Mouse (Mus musculus) liver, embryonic 14.5 days (tissue): ENCODE data around the gene Xpo6. TPM values are rescaled to one million over a fixed set of nuclear protein-coding genes. Genes with fewer than 3 reads are reported as not detected.

ENCODE experiments used
- ATAC-seq: fragments of 200-750 bp; cut with Nextera tagmentation; 2 replicates; pipeline ENCODE4 v1.8.0; 2017; ENCODE audit warnings: moderate number of reproducible peaks, mild to moderate bottlenecking, moderate library complexity; ENCODE audit not compliant: insufficient read depth
- DNase-seq, 3 experiments: peaks; one replicate each; pipeline ENCODE4 v3.0.0-alpha.2; 2012 to 2013; ENCODE audit warnings: low read depth in 3 of 3, low spot score in 3 of 3
- H3K27ac ChIP-seq: fragments of 300-500 bp; sonication (generic); 2 replicates; pipeline ENCODE4 v1.5.1; 2014; ENCODE audit warnings: moderate library complexity, mild to moderate bottlenecking, control low read depth, inconsistent platforms
- H3K27me3 ChIP-seq: fragments of 300-500 bp; sonication (generic); 2 replicates; pipeline ENCODE4 v1.6.1; 2014; ENCODE audit warnings: mild to moderate bottlenecking, low read length, moderate library complexity; ENCODE audit not compliant: control insufficient read depth, insufficient read depth
- H3K36me3 ChIP-seq: fragments of 300-500 bp; sonication (generic); replicated peaks from 2 replicates; pipeline ENCODE4 v1.6.1; 2014; ENCODE audit warnings: low read depth; ENCODE audit not compliant: control insufficient read depth, insufficient read depth
- H3K4me1 ChIP-seq, 2 experiments: fragments of 200-500 bp in 1 of 2; fragments of 300-500 bp in 1 of 2; sonication (generic) in 1 of 2; replicated peaks; 2 replicates each; pipeline ENCODE4 v1.6.1; 2012 to 2014; ENCODE audit warnings: antibody characterized with exemption in 1 of 2, inconsistent platforms in 1 of 2, low read length in 1 of 2; ENCODE audit not compliant: control insufficient read depth in 2 of 2, insufficient read depth in 2 of 2
- H3K4me2 ChIP-seq: fragments of 300-500 bp; sonication (generic); 2 replicates; pipeline ENCODE4 v1.6.1; 2014; ENCODE audit warnings: low read depth, mild to moderate bottlenecking, control low read depth, moderate library complexity
- H3K4me3 ChIP-seq, 2 experiments: fragments of 200-500 bp in 1 of 2; fragments of 300-500 bp in 1 of 2; sonication (generic) in 1 of 2; 2 replicates each; pipeline ENCODE4 v1.5.1; 2012 to 2014; ENCODE audit warnings: low read depth in 2 of 2, low read length in 2 of 2, mild to moderate bottlenecking in 2 of 2, control low read depth in 1 of 2, inconsistent platforms in 1 of 2, moderate library complexity in 1 of 2; ENCODE audit not compliant: insufficient read depth in 1 of 2
- H3K9ac ChIP-seq: fragments of 300-500 bp; sonication (generic); replicated peaks from 2 replicates; pipeline ENCODE4 v1.6.1; 2014; ENCODE audit warnings: mild to moderate bottlenecking, control low read depth, moderate library complexity
- H3K9me3 ChIP-seq: fragments of 300-500 bp; sonication (generic); 2 replicates; pipeline ENCODE4 v1.6.1; 2016; ENCODE audit warnings: low read length, mixed read lengths; ENCODE audit not compliant: control insufficient read depth
- CTCF ChIP-seq: IDR thresholded peaks from 2 replicates; pipeline ENCODE4 v1.5.1; 2016; ENCODE audit warnings: antibody characterized with exemption, low read depth, control low read depth
- EP300 ChIP-seq: IDR thresholded peaks from 2 replicates; pipeline ENCODE4 v1.6.1; 2016; ENCODE audit warnings: antibody characterized with exemption, low read depth
- WGBS: fragments of 180-500 bp; shearing (Covaris S2); extraction: QIAGEN DNeasy Blood & Tissue Kit; methylation state at CpG from one replicate; pipeline ENCODE4 v1.1.7; 2014; ENCODE audit not compliant: insufficient replicate concordance; 5-methylcytosine and 5-hydroxymethylcytosine counted together
- polyA plus RNA-seq, 2 experiments: library from polyadenylated mRNA; depleted of rRNA in 1 of 2; stranded (reverse) in 1 of 2; unstranded in 1 of 2; fragments of >200 nt; fragmentation: Nextera tagmentation in 1 of 2; extraction: Ambion mirVana in 1 of 2; gene quantifications; 2 replicates each; pipeline versions ENCODE4 v1.2.1 to v1.2.3; 2012 to 2014

Xpo6 gene
- polyA plus RNA-seq, 2 experiments = 18.2 to 47.5 TPM

- Histone ChIP-seq H3K36me3 (peaks cover 3% of the 10 kb centered on the region), H3K4me2 (no peak overlapping the region), H3K4me1 (peaks cover 0 to 6% of the 10 kb centered on the region in 2 experiments; a peak in 3 of 4 replicates), H3K9me3 (no peaks in the 10 kb centered on the region), H3K4me3 (no peak overlapping the region), H3K27ac (no peak overlapping the region), H3K9ac (no peak overlapping the region), H3K27me3 (no peaks in the 10 kb centered on the region)
- WGBS = 74% methylated on average over 7 of the region's 7 CpGs
- no peak for TF ChIP-seq CTCF
- no peak for TF ChIP-seq EP300
- ATAC-seq = no peak
- no peak for DNase-seq
Observed at GRCm38 (mm10) chr7:126175456-126175855, 24.8 kb downstream of the Xpo6 start.

GRCm38 (mm10) chr7:126174863-126175262 is 25.4 kb downstream of the Xpo6 start:
- H3K27me3 ChIP-seq = no peaks in the 10 kb centered on the region
- no peak for DNase-seq
- peaks cover 3% of the 10 kb centered on the region for H3K36me3 ChIP-seq
- H3K9ac ChIP-seq = no peak overlapping the region
- H3K27ac ChIP-seq = no peak overlapping the region
- H3K4me1 ChIP-seq = peaks cover 0 to 5% of the 10 kb centered on the region in 2 experiments; a peak in 3 of 4 replicates
- no peaks in the 10 kb centered on the region for H3K9me3 ChIP-seq
- no peak overlapping the region for H3K4me2 ChIP-seq
- no peak for TF ChIP-seq EP300
- WGBS = 51% methylated on average over 2 of the region's 2 CpGs
- no peak overlapping the region for H3K4me3 ChIP-seq
- no peak for ATAC-seq

GRCm38 (mm10) chr7:126172001-126172400 is 28.3 kb downstream of the Xpo6 start:
- H3K9me3 ChIP-seq = no peaks in the 10 kb centered on the region
- no peak overlapping the region for H3K4me2 ChIP-seq
- DNase-seq (no peak), ATAC-seq (no peak)
- H3K36me3 ChIP-seq = peaks cover 8% of the 10 kb centered on the region
- peaks cover 2 to 16% of the 10 kb centered on the region in 2 experiments; a peak in 3 of 4 replicates for H3K4me1 ChIP-seq
- H3K27me3 ChIP-seq = no peaks in the 10 kb centered on the region
- H3K4me3 ChIP-seq = no peak overlapping the region
- no peak overlapping the region for H3K9ac ChIP-seq
- 70% methylated on average over 3 of the region's 3 CpGs for WGBS
- no peak for TF ChIP-seq CTCF
- no peak overlapping the region for H3K27ac ChIP-seq

GRCm38 (mm10) chr7:126168584-126168983 is 31.7 kb downstream of the Xpo6 start:
- no peak overlapping the region for H3K27ac ChIP-seq
- ATAC-seq = no peak

GRCm38 (mm10) chr7:126167426-126167825 is 32.9 kb downstream of the Xpo6 start:
- Histone ChIP-seq H3K4me1 (peaks cover 8 to 15% of the 10 kb centered on the region in 2 experiments), H3K4me3 (no peak overlapping the region), H3K27me3 (no peaks in the 10 kb centered on the region), H3K27ac (no peak overlapping the region), H3K36me3 (peaks cover 15% of the 10 kb centered on the region), H3K9me3 (no peaks in the 10 kb centered on the region), H3K9ac (no peak overlapping the region), H3K4me2 (no peak overlapping the region)
- DNase-seq (no peak), ATAC-seq (no peak)
- 19% methylated on average over 3 of the region's 3 CpGs for WGBS
- TF ChIP-seq EP300 (no peak), CTCF (no peak)

More at GRCm38 (mm10) chr7:126168584-126168983, 31.7 kb downstream of the Xpo6 start:
- no peaks in the 10 kb centered on the region for H3K27me3 ChIP-seq
- no peak for DNase-seq
- H3K4me2 ChIP-seq = no peak overlapping the region
- WGBS = 48% methylated on average over 6 of the region's 6 CpGs
- H3K36me3 ChIP-seq = peaks cover 15% of the 10 kb centered on the region
- H3K4me1 ChIP-seq = peaks cover 8 to 15% of the 10 kb centered on the region in 2 experiments
- TF ChIP-seq EP300 = no peak
- no peak for TF ChIP-seq CTCF
- no peak overlapping the region for H3K9ac ChIP-seq
- no peaks in the 10 kb centered on the region for H3K9me3 ChIP-seq
- H3K4me3 ChIP-seq = no peak overlapping the region
